Mouse (Mus musculus): Measurements from ENCODE around the gene Gpr156. TPM values are rescaled to one million over a fixed set of nuclear protein-coding genes. Genes with fewer than 3 reads are reported as not detected.

The Gpr156 gene
- polyA plus RNA-seq, 1 experiment from 2014 or later = 4.2 TPM

- H3K27ac ChIP-seq (ENCODE audit: low read depth, low read length) = peak overlapping the region; percentile 80
- H3K4me2 ChIP-seq = no peak overlapping the region
- DNase-seq (ENCODE audit: low spot score, missing footprints) = no peak
- no peaks in the 10 kb centered on the region for H3K27me3 ChIP-seq (ENCODE audit: control insufficient read depth, insufficient read depth, low read length)
- no peaks in the 10 kb centered on the region for H3K9me3 ChIP-seq (ENCODE audit: control insufficient read depth, low read length)
- H3K36me3 ChIP-seq (ENCODE audit: control insufficient read depth, insufficient read depth, low read length) = no peaks in the 10 kb centered on the region
- H3K4me3 ChIP-seq (ENCODE audit: low read depth, low read length) = no peak overlapping the region
- H3K4me1 ChIP-seq (ENCODE audit: control insufficient read depth, insufficient read depth, low read length) = peaks cover 19% of the 10 kb centered on the region
- 84% methylated on average over 1 of the region's 1 CpGs for WGBS
- H3K9ac ChIP-seq (ENCODE audit: low read length) = peak overlapping the region; percentile 49; the same call in 1 of the 2 replicates
- peak; percentile 66 for ATAC-seq (ENCODE audit: low FRiP score)
These were observed 83.5 kb downstream of the Gpr156 start for GRCm38 (mm10) chr16:37999762-38000161.

GRCm38 (mm10) chr16:38000178-38000577, 83.9 kb downstream of the Gpr156 start:
- WGBS = 22% methylated on average over 7 of the region's 7 CpGs
- Histone ChIP-seq H3K4me1 (ENCODE audit: control insufficient read depth, insufficient read depth, low read length) (peaks cover 18% of the 10 kb centered on the region), H3K9me3 (ENCODE audit: control insufficient read depth, low read length) (no peaks in the 10 kb centered on the region), H3K27me3 (ENCODE audit: control insufficient read depth, insufficient read depth, low read length) (no peaks in the 10 kb centered on the region), H3K36me3 (ENCODE audit: control insufficient read depth, insufficient read depth, low read length) (no peaks in the 10 kb centered on the region), H3K9ac (ENCODE audit: low read length) (peak overlapping the region; percentile 49; the same call in 1 of the 2 replicates), H3K27ac (ENCODE audit: low read depth, low read length) (peak overlapping the region; percentile 80), H3K4me2 (no peak overlapping the region), H3K4me3 (ENCODE audit: low read depth, low read length) (no peak overlapping the region)
- DNase-seq (ENCODE audit: low spot score, missing footprints) (peak; percentile 94), ATAC-seq (ENCODE audit: low FRiP score) (peak; percentile 83)

DNA sequence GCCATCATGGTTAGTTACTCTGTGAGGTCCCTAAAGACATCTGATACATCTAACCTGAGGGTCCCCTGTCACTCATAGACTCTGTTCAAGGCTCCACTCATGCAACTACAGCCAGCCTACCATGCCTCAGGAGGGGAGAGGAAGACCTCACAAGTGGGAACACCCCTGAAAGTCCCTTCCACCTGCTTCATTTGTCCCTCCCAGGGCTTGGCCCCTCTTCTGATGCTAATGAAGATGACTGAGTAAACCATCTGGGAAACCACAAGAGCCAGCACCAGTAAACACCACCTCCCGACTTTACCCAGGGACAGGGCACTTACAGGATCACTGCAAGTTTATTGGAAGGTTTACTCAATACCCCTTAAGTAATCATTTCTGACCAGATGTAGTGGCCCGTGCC, 85.5 kb downstream of the Gpr156 start:
- H3K36me3 ChIP-seq (ENCODE audit: control insufficient read depth, insufficient read depth, low read length) = no peaks in the 10 kb centered on the region
- no peak for ATAC-seq (ENCODE audit: low FRiP score)
- no peak overlapping the region for H3K4me3 ChIP-seq (ENCODE audit: low read depth, low read length)
- H3K27me3 ChIP-seq (ENCODE audit: control insufficient read depth, insufficient read depth, low read length) = no peaks in the 10 kb centered on the region
- H3K27ac ChIP-seq (ENCODE audit: low read depth, low read length) = no peak overlapping the region
- H3K4me2 ChIP-seq = no peak overlapping the region
- no peaks in the 10 kb centered on the region for H3K9me3 ChIP-seq (ENCODE audit: control insufficient read depth, low read length)
- no peak overlapping the region for H3K9ac ChIP-seq (ENCODE audit: low read length)
- DNase-seq (ENCODE audit: low spot score, missing footprints) = no peak
- H3K4me1 ChIP-seq (ENCODE audit: control insufficient read depth, insufficient read depth, low read length) = peaks cover 18% of the 10 kb centered on the region
- 43% methylated on average over 2 of the region's 2 CpGs for WGBS

- H3K9ac ChIP-seq (ENCODE audit: low read length) = no peak overlapping the region
- ATAC-seq (ENCODE audit: low FRiP score) = no peak
- no peaks in the 10 kb centered on the region for H3K36me3 ChIP-seq (ENCODE audit: control insufficient read depth, insufficient read depth, low read length)
- peaks cover 18% of the 10 kb centered on the region for H3K4me1 ChIP-seq (ENCODE audit: control insufficient read depth, insufficient read depth, low read length)
- no peak overlapping the region for H3K27ac ChIP-seq (ENCODE audit: low read depth, low read length)
- H3K27me3 ChIP-seq (ENCODE audit: control insufficient read depth, insufficient read depth, low read length) = no peaks in the 10 kb centered on the region
- no peaks in the 10 kb centered on the region for H3K9me3 ChIP-seq (ENCODE audit: control insufficient read depth, low read length)
- DNase-seq (ENCODE audit: low spot score, missing footprints) = no peak
- no peak overlapping the region for H3K4me3 ChIP-seq (ENCODE audit: low read depth, low read length)
- 88% methylated on average over 3 of the region's 3 CpGs for WGBS
- H3K4me2 ChIP-seq = no peak overlapping the region
These were observed 86.2 kb downstream of the Gpr156 start for GRCm38 (mm10) chr16:38002485-38002884.

DNA sequence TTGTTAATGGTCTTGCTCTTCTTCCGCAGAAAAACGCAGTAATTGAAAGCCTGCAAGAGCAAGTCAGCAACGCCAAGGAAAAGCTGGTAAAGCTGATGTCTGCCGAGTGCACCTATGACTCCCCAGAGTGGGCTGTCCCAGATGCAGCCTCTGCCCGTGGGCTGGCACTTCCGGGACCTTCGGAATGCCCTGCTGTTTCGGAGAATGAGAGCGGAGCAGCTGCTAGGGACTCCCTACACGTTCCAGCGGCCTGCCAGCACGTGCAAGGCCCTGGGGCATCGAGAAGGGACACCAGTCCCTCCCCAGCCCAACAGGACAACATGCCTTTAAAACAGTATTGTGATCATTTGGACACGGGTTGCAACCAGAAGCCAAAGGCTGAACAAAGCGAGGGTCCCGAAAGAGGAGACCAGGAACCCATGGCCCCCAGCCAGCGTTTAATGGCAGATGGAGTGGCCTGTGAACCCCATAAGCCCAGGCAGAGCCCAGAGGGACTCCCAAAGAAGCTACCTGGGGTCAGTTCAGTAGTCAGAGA, 88.3 kb downstream of the Gpr156 start:
- Histone ChIP-seq H3K4me3 (ENCODE audit: low read depth, low read length) (no peak overlapping the region), H3K27me3 (ENCODE audit: control insufficient read depth, insufficient read depth, low read length) (no peaks in the 10 kb centered on the region), H3K4me1 (ENCODE audit: control insufficient read depth, insufficient read depth, low read length) (peaks cover 17% of the 10 kb centered on the region), H3K36me3 (ENCODE audit: control insufficient read depth, insufficient read depth, low read length) (no peaks in the 10 kb centered on the region), H3K9ac (ENCODE audit: low read length) (no peak overlapping the region), H3K27ac (ENCODE audit: low read depth, low read length) (no peak overlapping the region), H3K9me3 (ENCODE audit: control insufficient read depth, low read length) (no peaks in the 10 kb centered on the region), H3K4me2 (no peak overlapping the region)
- no peak for ATAC-seq (ENCODE audit: low FRiP score)
- WGBS = 93% methylated on average over 17 of the region's 17 CpGs
- DNase-seq (ENCODE audit: low spot score, missing footprints) = no peak

DNA sequence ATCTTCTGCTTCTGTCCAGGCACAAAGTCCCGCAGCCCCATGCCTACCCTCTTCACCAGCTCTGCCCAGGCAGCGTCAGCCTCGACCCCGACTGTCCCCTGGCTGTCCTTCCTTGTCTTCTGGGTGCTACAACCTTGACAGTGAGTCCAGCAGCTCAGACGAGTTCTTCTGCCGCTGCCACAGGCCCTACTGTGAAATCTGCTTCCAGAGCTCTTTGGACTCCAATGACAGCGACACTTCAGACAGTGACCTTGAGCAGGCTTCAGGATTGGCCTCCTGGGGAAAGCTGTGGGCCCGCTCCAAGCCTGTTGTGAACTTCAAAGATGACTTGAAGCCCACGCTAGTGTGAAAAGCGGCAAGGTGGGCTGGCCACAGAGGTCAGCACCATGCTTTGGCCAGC, 89.2 kb downstream of the Gpr156 start:
- no peak overlapping the region for H3K4me2 ChIP-seq
- no peak overlapping the region for H3K27ac ChIP-seq (ENCODE audit: low read depth, low read length)
- H3K27me3 ChIP-seq (ENCODE audit: control insufficient read depth, insufficient read depth, low read length) = no peaks in the 10 kb centered on the region
- no peaks in the 10 kb centered on the region for H3K9me3 ChIP-seq (ENCODE audit: control insufficient read depth, low read length)
- H3K9ac ChIP-seq (ENCODE audit: low read length) = no peak overlapping the region
- no peak overlapping the region for H3K4me3 ChIP-seq (ENCODE audit: low read depth, low read length)
- H3K36me3 ChIP-seq (ENCODE audit: control insufficient read depth, insufficient read depth, low read length) = no peaks in the 10 kb centered on the region
- ATAC-seq (ENCODE audit: low FRiP score) (no peak), DNase-seq (ENCODE audit: low spot score, missing footprints) (no peak)
- H3K4me1 ChIP-seq (ENCODE audit: control insufficient read depth, insufficient read depth, low read length) = peaks cover 10% of the 10 kb centered on the region
- 86% methylated on average over 10 of the region's 10 CpGs for WGBS

DNA sequence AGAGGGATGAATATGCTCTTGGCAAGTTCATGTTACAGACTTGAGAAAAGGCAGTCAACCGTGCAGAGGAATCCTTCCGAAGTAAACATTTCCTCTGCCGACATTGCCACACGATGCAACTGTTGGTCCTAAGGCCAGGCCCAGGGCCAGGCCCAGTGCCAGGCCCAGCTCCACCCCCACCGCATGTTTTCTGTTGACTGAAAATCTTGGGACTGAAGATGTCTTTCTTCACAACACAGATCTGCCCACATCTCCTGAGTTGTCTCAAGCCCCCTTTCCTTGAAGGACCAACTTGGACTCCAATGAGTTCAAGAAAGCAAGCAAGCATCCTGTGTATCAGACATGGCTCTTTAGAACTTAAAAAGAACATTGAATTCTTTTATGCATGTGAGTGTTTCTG, 92.1 kb downstream of the Gpr156 start:
- H3K27ac ChIP-seq (ENCODE audit: low read depth, low read length) = no peak overlapping the region
- no peaks in the 10 kb centered on the region for H3K36me3 ChIP-seq (ENCODE audit: control insufficient read depth, insufficient read depth, low read length)
- H3K9ac ChIP-seq (ENCODE audit: low read length) = no peak overlapping the region
- 90% methylated on average over 5 of the region's 5 CpGs for WGBS
- H3K4me3 ChIP-seq (ENCODE audit: low read depth, low read length) = no peak overlapping the region
- DNase-seq (ENCODE audit: low spot score, missing footprints) (no peak), ATAC-seq (ENCODE audit: low FRiP score) (no peak)
- no peaks in the 10 kb centered on the region for H3K9me3 ChIP-seq (ENCODE audit: control insufficient read depth, low read length)
- no peak overlapping the region for H3K4me2 ChIP-seq
- H3K4me1 ChIP-seq (ENCODE audit: control insufficient read depth, insufficient read depth, low read length) = no peaks in the 10 kb centered on the region
- H3K27me3 ChIP-seq (ENCODE audit: control insufficient read depth, insufficient read depth, low read length) = no peaks in the 10 kb centered on the region

DNA sequence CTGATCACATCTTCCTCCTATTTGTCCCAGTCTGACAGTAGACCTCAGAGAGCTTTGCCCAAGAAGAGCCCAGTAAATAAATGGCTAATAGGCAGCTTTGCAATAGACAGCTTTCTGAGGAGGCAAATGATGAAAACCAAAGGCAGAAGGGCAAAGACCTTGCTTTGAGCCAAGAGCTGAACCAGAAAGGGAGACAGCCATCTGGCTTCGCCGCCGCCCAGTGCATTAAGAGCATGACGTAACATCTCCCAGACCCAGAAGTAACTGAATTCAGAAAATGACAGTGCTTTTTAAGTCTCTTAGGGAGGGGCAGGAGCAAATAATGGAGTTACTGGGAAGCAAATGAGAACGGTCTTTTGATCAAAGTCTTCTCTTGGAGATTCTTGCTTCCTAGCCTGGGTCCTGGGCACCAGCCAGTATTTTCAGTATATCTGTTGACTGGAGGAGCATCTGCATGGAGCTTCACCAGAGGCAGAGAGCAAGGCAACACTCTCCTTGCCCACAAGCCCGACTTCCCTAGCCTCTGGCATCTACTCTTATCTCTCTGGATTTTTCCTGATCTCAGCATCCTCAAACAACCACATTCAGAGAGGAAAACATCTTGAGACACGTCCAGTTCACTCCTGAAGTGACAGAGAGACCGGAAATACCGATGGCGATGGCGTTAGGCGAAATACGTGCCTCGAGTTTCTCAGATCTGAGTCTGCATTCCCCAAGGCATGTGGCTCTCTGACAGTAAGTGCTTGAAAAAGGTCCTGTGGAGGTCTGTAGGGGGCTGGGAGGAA, 92.9 kb downstream of the Gpr156 start:
- Histone ChIP-seq H3K4me3 (ENCODE audit: low read depth, low read length) (no peak overlapping the region), H3K9me3 (ENCODE audit: control insufficient read depth, low read length) (no peaks in the 10 kb centered on the region), H3K9ac (ENCODE audit: low read length) (no peak overlapping the region), H3K27me3 (ENCODE audit: control insufficient read depth, insufficient read depth, low read length) (no peaks in the 10 kb centered on the region), H3K36me3 (ENCODE audit: control insufficient read depth, insufficient read depth, low read length) (no peaks in the 10 kb centered on the region), H3K27ac (ENCODE audit: low read depth, low read length) (no peak overlapping the region), H3K4me2 (no peak overlapping the region), H3K4me1 (ENCODE audit: control insufficient read depth, insufficient read depth, low read length) (no peaks in the 10 kb centered on the region)
- ATAC-seq (ENCODE audit: low FRiP score) = no peak
- 89% methylated on average over 14 of the region's 14 CpGs for WGBS
- DNase-seq (ENCODE audit: low spot score, missing footprints) = no peak

- Histone ChIP-seq H3K9ac (ENCODE audit: low read length) (no peak overlapping the region), H3K27me3 (ENCODE audit: control insufficient read depth, insufficient read depth, low read length) (no peaks in the 10 kb centered on the region), H3K9me3 (ENCODE audit: control insufficient read depth, low read length) (no peaks in the 10 kb centered on the region), H3K4me3 (ENCODE audit: low read depth, low read length) (no peak overlapping the region), H3K27ac (ENCODE audit: low read depth, low read length) (no peak overlapping the region), H3K4me2 (no peak overlapping the region), H3K36me3 (ENCODE audit: control insufficient read depth, insufficient read depth, low read length) (no peaks in the 10 kb centered on the region), H3K4me1 (ENCODE audit: control insufficient read depth, insufficient read depth, low read length) (no peaks in the 10 kb centered on the region)
- DNase-seq (ENCODE audit: low spot score, missing footprints) = no peak
- 93% methylated on average over 13 of the region's 13 CpGs for WGBS
- no peak for ATAC-seq (ENCODE audit: low FRiP score)
These were observed 95.2 kb downstream of the Gpr156 start for GRCm38 (mm10) chr16:38011486-38011885.
